Comparison of ENCODE assay signal across 8 mouse cellular contexts in the genomic region with DNA sequence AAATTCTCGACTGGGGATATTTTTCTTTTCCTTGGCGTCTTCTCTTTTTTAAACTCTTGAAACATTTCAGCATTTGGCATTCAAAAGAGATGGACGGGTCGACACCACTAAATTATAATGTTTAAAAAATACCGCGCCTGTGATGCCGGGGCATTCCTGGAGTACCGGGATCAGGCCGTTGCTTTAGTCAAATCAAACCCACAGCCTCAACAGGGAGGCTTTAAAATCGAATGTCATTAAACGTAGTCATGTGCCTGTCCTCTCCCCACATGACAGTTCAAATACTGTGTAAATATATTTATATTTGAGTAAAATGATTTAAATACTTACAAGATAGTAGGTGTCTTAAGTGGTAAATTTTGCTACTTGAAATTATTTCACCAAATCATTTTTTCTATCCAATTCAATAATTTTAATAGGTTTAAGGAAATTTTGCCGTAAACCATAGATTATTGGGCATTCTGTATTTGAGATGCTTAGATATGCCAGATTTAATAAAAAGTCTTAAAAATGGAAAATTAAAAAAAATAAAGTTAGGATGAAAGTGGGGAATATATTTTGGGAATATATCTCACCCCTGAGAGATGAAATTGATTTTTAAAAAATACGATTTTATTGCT. TPM values are rescaled to one million over a fixed set of nuclear protein-coding genes. Genes with fewer than 3 reads are reported as not detected.
DNase-seq lines count a peak whose midpoint lies in the region; ATAC-seq and TF ChIP-seq lines count a peak whose summit lies in the region.

No protein-coding gene starts in this region.

- no peaks in the 10 kb centered on the region for H3K36me3 ChIP-seq in embryonic facial prominence, embryonic 13.5 days
- no peaks in the 10 kb centered on the region for H3K36me3 ChIP-seq in hindbrain, postnatal 0 days (ENCODE audit: insufficient read depth, low read length)
- no peaks in the 10 kb centered on the region for H3K36me3 ChIP-seq in midbrain, embryonic 16.5 days (ENCODE audit: control insufficient read depth, insufficient read depth, low read length)

- H3K9me3 ChIP-seq in embryonic facial prominence, embryonic 13.5 days, result no peaks in the 10 kb centered on the region
- no peaks in the 10 kb centered on the region for H3K9me3 ChIP-seq in hindbrain, postnatal 0 days (ENCODE audit: low read length)
- no peaks in the 10 kb centered on the region for H3K9me3 ChIP-seq in midbrain, embryonic 16.5 days (replicated peaks; ENCODE audit: control insufficient read depth, low read length, poor library complexity, severe bottlenecking)

- 20% methylated on average over 13 of the region's 13 CpGs for WGBS in embryonic facial prominence, embryonic 13.5 days
- WGBS in hindbrain, postnatal 0 days, result 28% methylated on average over 13 of the region's 13 CpGs
- WGBS in midbrain, embryonic 16.5 days, result 24% methylated on average over 13 of the region's 13 CpGs

- H3K4me3 ChIP-seq in left cerebral cortex, adult 2 months, result peak overlapping the region; percentile 58; the same call in 1 of the 2 replicates
- H3K4me3 ChIP-seq in embryonic facial prominence, embryonic 13.5 days, result peak overlapping the region; percentile 66
- H3K4me3 ChIP-seq in hindbrain, postnatal 0 days (ENCODE audit: low read length), result peak overlapping the region; percentile 54; the same call in 1 of the 2 replicates
- H3K4me3 ChIP-seq in midbrain, embryonic 16.5 days (ENCODE audit: low read depth, low read length), result no peak overlapping the region

- no peak for DNase-seq in left cerebral cortex, adult 2 months (ENCODE audit: extremely low spot score in 1 of 2, low spot score in 2 of 2)
- DNase-seq in left cerebral cortex, postnatal 14 days (ENCODE audit: low spot score in 2 of 2), result no peak
- DNase-seq in hindbrain, postnatal 0 days (ENCODE audit: low spot score), result no peak
- DNase-seq in ovary, postnatal 14 days (ENCODE audit: low spot score), result no peak
- DNase-seq in left cerebral cortex, postnatal 10 days (ENCODE audit: extremely low spot score in 1 of 2, low spot score in 2 of 2), result no peak
- no peak for DNase-seq in adrenal gland, postnatal 4 days (ENCODE audit: low spot score in 2 of 2)

- H3K27ac ChIP-seq in left cerebral cortex, adult 2 months, result no peak overlapping the region
- H3K27ac ChIP-seq in embryonic facial prominence, embryonic 13.5 days, result no peak overlapping the region
- H3K27ac ChIP-seq in hindbrain, postnatal 0 days, result no peak overlapping the region
- no peak overlapping the region for H3K27ac ChIP-seq in midbrain, embryonic 16.5 days (ENCODE audit: low read length)

- no peak for TF ChIP-seq CTCF in left cerebral cortex, adult 2 months (IDR thresholded peaks at IDR 0.05)
- TF ChIP-seq CTCF in hindbrain, postnatal 0 days (IDR thresholded peaks at IDR 0.05; ENCODE audit: low read depth), result no peak

- H3K4me1 ChIP-seq in embryonic facial prominence, embryonic 13.5 days, result no peaks in the 10 kb centered on the region
- H3K4me1 ChIP-seq in hindbrain, postnatal 0 days (ENCODE audit: insufficient read depth, low read length), result no peaks in the 10 kb centered on the region
- peaks cover 4% of the 10 kb centered on the region; the same call in 1 of the 2 replicates for H3K4me1 ChIP-seq in midbrain, embryonic 16.5 days (ENCODE audit: control insufficient read depth, insufficient read depth, low read length)

- H3K27me3 ChIP-seq in embryonic facial prominence, embryonic 13.5 days, result peaks cover 18% of the 10 kb centered on the region
- peaks cover 6% of the 10 kb centered on the region; the same call in 1 of the 2 replicates for H3K27me3 ChIP-seq in hindbrain, postnatal 0 days (ENCODE audit: insufficient read depth, low read length)
- peaks cover 18% of the 10 kb centered on the region for H3K27me3 ChIP-seq in midbrain, embryonic 16.5 days (ENCODE audit: control insufficient read depth, insufficient read depth, low read depth, low read length)

- no peak overlapping the region for H3K9ac ChIP-seq in embryonic facial prominence, embryonic 13.5 days
- H3K9ac ChIP-seq in hindbrain, postnatal 0 days (replicated peaks; ENCODE audit: low read length), result no peak overlapping the region
- no peak overlapping the region for H3K9ac ChIP-seq in midbrain, embryonic 16.5 days (ENCODE audit: low read depth, low read length)

- peak overlapping the region; percentile 94 for H3K4me2 ChIP-seq in embryonic facial prominence, embryonic 13.5 days
- peak overlapping the region; percentile 93 for H3K4me2 ChIP-seq in hindbrain, postnatal 0 days (ENCODE audit: low read depth, low read length)
- peak overlapping the region; percentile 98; the same call in 1 of the 2 replicates for H3K4me2 ChIP-seq in midbrain, embryonic 16.5 days (ENCODE audit: low read length)

- no peak for ATAC-seq in embryonic facial prominence, embryonic 13.5 days (ENCODE audit: insufficient number of reproducible peaks, insufficient read depth, low FRiP score, low TSS enrichment, low read depth)
- no peak for ATAC-seq in hindbrain, postnatal 0 days
- no peak for ATAC-seq in midbrain, embryonic 16.5 days

- intact Hi-C loops in left cerebral cortex, adult 2 months (cut with DNase I), result no loop called here
- intact Hi-C loops in left cerebral cortex, postnatal 14 days (cut with DNase I), result no loop called here
- intact Hi-C loops in left cerebral cortex, postnatal 10 days (cut with DNase I), result no loop called here

RNA-seq across cellular contexts. Expression of a gene that starts 1.1 kb away (rescaled TPM):
- 1 to 10 TPM; 2.6 to 3.3 TPM for total RNA-seq in left cerebral cortex, adult 2 months (2021)
- total RNA-seq in left cerebral cortex, postnatal 14 days (2021), result 1 to 10 TPM; 2.9 to 4.5 TPM
- polyA plus RNA-seq in embryonic facial prominence, embryonic 13.5 days (2015; fragmentation: Nextera tagmentation; extraction: Ambion mirVana), result 3.5 and 3.7 TPM in 2 replicates
- total RNA-seq in hindbrain, postnatal 0 days (2014; rRNA removed), result 1.8 and 2.7 TPM in 2 replicates
- 1.1 and 1.2 TPM in 2 replicates for polyA plus RNA-seq in hindbrain, postnatal 0 days (2015; fragmentation: Nextera tagmentation; extraction: Ambion mirVana)
- 1.1 and 1.2 TPM in 2 replicates for polyA plus RNA-seq in midbrain, embryonic 16.5 days (2015; fragmentation: Nextera tagmentation; extraction: Ambion mirVana)
- 1 to 10 TPM; 4.8 to 4.9 TPM for total RNA-seq in left cerebral cortex, postnatal 10 days (2021)
- total RNA-seq in adrenal gland, postnatal 4 days (2021), result 1 to 10 TPM; 6.9 to 8.7 TPM

RNA-seq across cellular contexts. Expression of a gene that starts 53.0 kb away (rescaled TPM):
- 100 to 1,000 TPM; 170 to 185 TPM for total RNA-seq in left cerebral cortex, adult 2 months (2021)
- total RNA-seq in left cerebral cortex, postnatal 14 days (2021), result 100 to 1,000 TPM; 148 to 176 TPM
- polyA plus RNA-seq in embryonic facial prominence, embryonic 13.5 days (2015; fragmentation: Nextera tagmentation; extraction: Ambion mirVana), result 0.67 and 0.84 TPM in 2 replicates
- total RNA-seq in hindbrain, postnatal 0 days (2014; rRNA removed), result 64.4 and 64.5 TPM in 2 replicates
- polyA plus RNA-seq in hindbrain, postnatal 0 days (2015; fragmentation: Nextera tagmentation; extraction: Ambion mirVana), result 7.3 and 7.9 TPM in 2 replicates
- polyA plus RNA-seq in midbrain, embryonic 16.5 days (2015; fragmentation: Nextera tagmentation; extraction: Ambion mirVana), result 6.6 and 7.6 TPM in 2 replicates
- 100 to 1,000 TPM; 157 to 173 TPM for total RNA-seq in left cerebral cortex, postnatal 10 days (2021)
- 1 to 10 TPM; 8.5 to 9.8 TPM for total RNA-seq in adrenal gland, postnatal 4 days (2021)
